Comparison of ENCODE assay signal across 13 mouse cellular contexts in the genomic region with DNA sequence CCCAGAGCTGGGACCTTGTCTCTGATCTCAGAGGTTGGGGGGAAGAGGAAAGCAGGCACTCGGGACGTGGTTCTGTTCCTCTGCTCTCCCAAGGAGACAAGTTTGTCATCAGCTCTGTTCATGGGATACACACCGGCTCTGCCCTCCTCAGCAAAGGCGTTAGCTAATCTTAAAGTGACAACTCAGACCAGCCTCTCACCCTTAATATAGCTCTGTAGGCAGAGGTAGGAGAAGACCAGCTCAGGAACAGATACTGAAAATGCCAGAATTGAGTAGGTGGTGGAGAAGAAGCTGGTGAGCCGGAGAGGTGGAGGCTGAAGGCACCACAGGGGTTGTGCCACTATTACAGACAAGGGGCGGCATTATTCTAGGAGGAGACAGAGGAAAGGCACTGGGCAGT. TPM values are rescaled to one million over a fixed set of nuclear protein-coding genes. Genes with fewer than 3 reads are reported as not detected.
"Had no signal": no experiment of that assay in that cellular context is flagged by ENCODE, and none has a peak within 500 bp of the region (broad histone marks: within the 10 kb centered on the region; RNA-seq: fewer than 3 reads in every experiment).

No protein-coding gene starts in this region.

- DNase-seq: retina, postnatal 1 day; right cerebral cortex, adult 18-20 months; right cerebral cortex, postnatal 14 days; right cerebral cortex, postnatal 25 days; right cerebral cortex, postnatal 4 days; spleen, adult 18-20 months; thymus, adult 18-20 months; thymus, adult 2 months; thymus, postnatal 14 days; thymus, postnatal 25 days; thymus, postnatal 36 days; thymus, postnatal 4 days had no signal

RNA-seq across cellular contexts. Expression of a gene that starts 3.8 kb away (rescaled TPM):
- total RNA-seq: neutrophil, adult 5-6 weeks had no signal

RNA-seq across cellular contexts. Expression of a gene that starts 38.7 kb away (rescaled TPM):
- total RNA-seq: neutrophil, adult 5-6 weeks had no signal
